Mouse (Mus musculus): Measurements from ENCODE around the gene Mid1.
"Not testable (repeated sequence)": the region's sequence is repeated elsewhere in the genome, so short reads cannot be mapped to it uniquely, and the experiment has no call there.

GRCm38 (mm10) chrX:169974974-169975373 is 290.0 kb downstream of the Mid1 start:
- not testable (repeated sequence) for TF ChIP-seq CTCF, EP300 (IDR thresholded peaks at IDR 0.05; ENCODE audit: low read depth)
